Mouse (Mus musculus) kidney, embryonic 16.5 days (tissue): ENCODE data around the gene Prrt2. TPM values are rescaled to one million over a fixed set of nuclear protein-coding genes. Genes with fewer than 3 reads are reported as not detected.

ENCODE experiments used
- ATAC-seq: fragments of 200-750 bp; cut with Nextera tagmentation; 2 replicates; pipeline ENCODE4 v1.8.0; 2017; ENCODE audit warnings: moderate TSS enrichment; ENCODE audit not compliant: low FRiP score, low TSS enrichment
- H3K27ac ChIP-seq: fragments of 300-500 bp; sonication (generic); 2 replicates; pipeline ENCODE4 v1.5.1; 2014; ENCODE audit warnings: low read length
- H3K27me3 ChIP-seq: fragments of 300-500 bp; sonication (generic); 2 replicates; pipeline ENCODE4 v1.6.1; 2014; ENCODE audit warnings: low read length, control low read depth, mixed read lengths; ENCODE audit not compliant: insufficient read depth
- H3K36me3 ChIP-seq: fragments of 300-500 bp; sonication (generic); 2 replicates; pipeline ENCODE4 v1.6.1; 2014; ENCODE audit warnings: low read length, control low read depth, mixed read lengths; ENCODE audit not compliant: insufficient read depth
- H3K4me1 ChIP-seq: fragments of 300-500 bp; sonication (generic); 2 replicates; pipeline ENCODE4 v1.6.1; 2014; ENCODE audit warnings: low read length, control low read depth, mixed read lengths; ENCODE audit not compliant: insufficient read depth
- H3K4me2 ChIP-seq: fragments of 300-500 bp; sonication (generic); replicated peaks from 2 replicates; pipeline ENCODE4 v1.6.1; 2014; ENCODE audit warnings: low read depth, low read length
- H3K4me3 ChIP-seq: fragments of 300-500 bp; sonication (generic); 2 replicates; pipeline ENCODE4 v1.5.1; 2014; ENCODE audit warnings: mild to moderate bottlenecking, low read length
- H3K9ac ChIP-seq: fragments of 300-500 bp; sonication (generic); replicated peaks from 2 replicates; pipeline ENCODE4 v1.6.1; 2014; ENCODE audit warnings: low read length
- H3K9me3 ChIP-seq: fragments of 300-500 bp; sonication (generic); 2 replicates; pipeline ENCODE4 v1.6.1; 2016; ENCODE audit warnings: low read length, control low read depth
- WGBS: fragments of 180-500 bp; shearing (Covaris S2); extraction: QIAGEN DNeasy Blood & Tissue Kit; methylation state at CpG from one replicate; pipeline ENCODE4 v1.1.7; 2014; 5-methylcytosine and 5-hydroxymethylcytosine counted together
- polyA plus RNA-seq: library from polyadenylated mRNA; unstranded; fragments of >200 nt; fragmentation: Nextera tagmentation; extraction: Ambion mirVana; gene quantifications from 2 replicates; pipeline ENCODE4 v1.2.1, GENCODE M21; 2015

Prrt2 gene
- polyA plus RNA-seq, 1 experiment from 2014 or later = 6.0 TPM

GRCm38 (mm10) chr7:127007313-127008024 lies 13.5 kb downstream of the Prrt2 start:
- H3K27ac ChIP-seq = no peak overlapping the region
- H3K9me3 ChIP-seq = no peaks in the 10 kb centered on the region
- no peak for ATAC-seq
- H3K4me1 ChIP-seq = peaks cover 16% of the 10 kb centered on the region
- H3K4me3 ChIP-seq = no peak overlapping the region
- H3K9ac ChIP-seq = no peak overlapping the region
- H3K27me3 ChIP-seq = no peaks in the 10 kb centered on the region
- H3K4me2 ChIP-seq = no peak overlapping the region
- peaks cover 1% of the 10 kb centered on the region; the same call in 1 of the 2 replicates for H3K36me3 ChIP-seq
- 88% methylated on average over 6 of the region's 6 CpGs for WGBS

GRCm38 (mm10) chr7:127004122-127004875 lies 16.7 kb downstream of the Prrt2 start:
- H3K9ac ChIP-seq = no peak overlapping the region
- no peaks in the 10 kb centered on the region for H3K27me3 ChIP-seq
- no peak for ATAC-seq
- no peaks in the 10 kb centered on the region for H3K36me3 ChIP-seq
- H3K27ac ChIP-seq = no peak overlapping the region
- no peak overlapping the region for H3K4me3 ChIP-seq
- no peaks in the 10 kb centered on the region for H3K9me3 ChIP-seq
- WGBS = 79% methylated on average over 4 of the region's 4 CpGs
- no peak overlapping the region for H3K4me2 ChIP-seq
- H3K4me1 ChIP-seq = peaks cover 12% of the 10 kb centered on the region

- Histone ChIP-seq H3K27me3 (no peaks in the 10 kb centered on the region), H3K9me3 (no peaks in the 10 kb centered on the region), H3K9ac (no peak overlapping the region), H3K27ac (no peak overlapping the region), H3K4me3 (no peak overlapping the region), H3K4me1 (peaks cover 5% of the 10 kb centered on the region), H3K4me2 (no peak overlapping the region), H3K36me3 (no peaks in the 10 kb centered on the region)
- 85% methylated on average over 5 of the region's 5 CpGs for WGBS
- no peak for ATAC-seq
These were observed 17.4 kb downstream of the Prrt2 start for GRCm38 (mm10) chr7:127003620-127004019.

DNA sequence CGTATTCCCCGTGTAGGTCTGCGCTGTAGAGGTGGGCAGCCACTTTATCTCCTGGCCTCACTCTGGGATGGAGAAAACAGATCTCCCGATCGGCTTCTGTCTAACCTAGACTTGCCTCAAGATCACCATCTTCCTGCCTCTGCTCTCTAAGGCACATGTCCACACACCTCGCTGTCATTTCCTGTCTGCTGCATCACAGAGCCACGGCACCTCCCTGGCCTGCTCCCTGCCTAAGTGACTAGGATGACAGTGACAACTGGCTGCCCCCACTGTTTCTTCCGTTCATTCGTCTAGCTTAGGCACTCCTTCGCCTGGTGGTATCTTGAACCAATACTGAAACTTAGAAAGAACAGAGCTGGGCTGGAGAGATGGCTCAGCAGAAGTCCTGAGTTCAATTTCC lies 21.4 kb downstream of the Prrt2 start:
- no peak overlapping the region for H3K9ac ChIP-seq
- no peaks in the 10 kb centered on the region for H3K9me3 ChIP-seq
- H3K4me3 ChIP-seq = no peak overlapping the region
- no peak overlapping the region for H3K27ac ChIP-seq
- H3K36me3 ChIP-seq = 0 out of 2 replicates have a peak, but pooled peaks cover 7% of the 10 kb centered on the region
- H3K4me2 ChIP-seq = no peak overlapping the region
- no peak for ATAC-seq
- no peaks in the 10 kb centered on the region for H3K27me3 ChIP-seq
- WGBS = 76% methylated on average over 10 of the region's 10 CpGs
- no peaks in the 10 kb centered on the region for H3K4me1 ChIP-seq

DNA sequence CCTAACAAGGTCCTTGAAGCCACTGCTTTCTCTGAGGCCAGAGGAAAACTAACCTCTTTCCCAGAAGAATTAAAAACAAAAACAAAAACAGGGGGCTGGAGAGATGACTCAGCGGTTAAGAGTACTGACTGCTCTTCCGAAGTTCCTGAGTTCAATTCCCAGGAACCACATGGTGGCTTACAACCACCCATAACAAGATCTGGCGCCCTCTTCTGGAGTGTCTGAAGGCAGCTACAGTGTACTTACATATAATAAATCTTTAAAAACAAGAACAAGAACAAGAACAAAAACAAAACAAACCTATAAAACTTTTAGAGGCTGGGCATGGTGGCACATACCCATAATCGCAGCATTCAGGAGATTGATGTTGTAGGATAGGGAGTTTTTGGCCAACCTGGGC lies 24.6 kb downstream of the Prrt2 start:
- Histone ChIP-seq H3K4me1 (no peaks in the 10 kb centered on the region), H3K27ac (no peak overlapping the region), H3K36me3 (0 out of 2 replicates have a peak, but pooled peaks cover 7% of the 10 kb centered on the region), H3K4me3 (no peak overlapping the region), H3K9ac (no peak overlapping the region), H3K9me3 (no peaks in the 10 kb centered on the region), H3K4me2 (no peak overlapping the region), H3K27me3 (no peaks in the 10 kb centered on the region)
- no peak for ATAC-seq
- 80% methylated on average over 4 of the region's 4 CpGs for WGBS

DNA sequence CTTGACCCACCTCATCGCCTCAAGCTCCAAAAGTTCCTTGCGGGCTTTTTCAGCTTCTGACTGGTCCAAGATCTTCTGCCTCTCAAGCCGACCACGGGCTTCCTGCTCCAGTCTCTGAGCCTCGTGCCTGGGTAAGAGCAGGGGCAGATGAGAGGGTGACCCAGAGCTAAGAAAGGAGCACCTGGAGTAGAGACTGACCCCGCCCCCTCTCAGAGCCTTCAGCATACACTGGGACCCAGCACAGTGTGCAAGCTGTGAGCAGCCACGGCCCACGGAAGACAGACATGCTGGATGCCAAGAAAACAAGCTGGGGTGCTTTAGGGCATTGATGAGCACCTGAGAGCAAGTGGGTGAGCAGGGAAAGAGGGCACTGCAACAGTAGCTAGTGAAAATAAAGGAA lies 32.2 kb downstream of the Prrt2 start:
- H3K9ac ChIP-seq = no peak overlapping the region
- no peaks in the 10 kb centered on the region for H3K4me1 ChIP-seq
- H3K4me3 ChIP-seq = no peak overlapping the region
- no peak overlapping the region for H3K4me2 ChIP-seq
- no peaks in the 10 kb centered on the region for H3K9me3 ChIP-seq
- H3K27ac ChIP-seq = no peak overlapping the region
- no peaks in the 10 kb centered on the region for H3K27me3 ChIP-seq
- H3K36me3 ChIP-seq = no peaks in the 10 kb centered on the region
- WGBS = 74% methylated on average over 8 of the region's 8 CpGs
- no peak for ATAC-seq

DNA sequence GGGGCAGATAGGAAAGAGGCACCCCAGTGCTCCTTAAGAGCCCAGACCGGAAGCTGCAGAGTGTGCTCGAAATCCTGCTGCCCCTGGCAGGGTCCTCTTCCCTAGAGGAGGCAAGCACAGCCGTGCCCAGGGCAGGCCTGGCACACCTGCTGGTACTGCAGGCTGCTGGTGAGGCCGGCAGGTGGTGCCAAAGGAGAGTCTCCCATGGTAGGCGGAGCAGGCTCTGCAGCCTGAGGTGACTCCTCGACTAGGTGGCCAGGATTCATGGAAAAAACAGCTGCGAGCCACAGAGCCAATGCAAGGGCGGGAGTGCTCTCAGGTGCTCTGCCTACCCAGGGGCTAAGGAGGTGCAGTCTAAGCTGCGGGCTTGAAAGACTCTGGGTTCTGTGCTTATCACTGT lies 34.7 kb downstream of the Prrt2 start:
- Histone ChIP-seq H3K4me3 (no peak overlapping the region), H3K9ac (no peak overlapping the region), H3K36me3 (peaks cover 2% of the 10 kb centered on the region; the same call in 1 of the 2 replicates), H3K9me3 (no peaks in the 10 kb centered on the region), H3K27me3 (no peaks in the 10 kb centered on the region), H3K4me2 (no peak overlapping the region), H3K27ac (no peak overlapping the region), H3K4me1 (no peaks in the 10 kb centered on the region)
- peak; percentile 62 for ATAC-seq
- WGBS = 45% methylated on average over 9 of the region's 9 CpGs

- H3K27me3 ChIP-seq = no peaks in the 10 kb centered on the region
- ATAC-seq = no peak
- H3K4me3 ChIP-seq = no peak overlapping the region
- no peak overlapping the region for H3K9ac ChIP-seq
- H3K27ac ChIP-seq = no peak overlapping the region
- H3K36me3 ChIP-seq = peaks cover 10% of the 10 kb centered on the region; the same call in 1 of the 2 replicates
- H3K4me2 ChIP-seq = no peak overlapping the region
- no peaks in the 10 kb centered on the region for H3K9me3 ChIP-seq
- 26% methylated on average over 10 of the region's 10 CpGs for WGBS
- no peaks in the 10 kb centered on the region for H3K4me1 ChIP-seq
These were observed 36.2 kb downstream of the Prrt2 start for GRCm38 (mm10) chr7:126984667-126985444.

DNA sequence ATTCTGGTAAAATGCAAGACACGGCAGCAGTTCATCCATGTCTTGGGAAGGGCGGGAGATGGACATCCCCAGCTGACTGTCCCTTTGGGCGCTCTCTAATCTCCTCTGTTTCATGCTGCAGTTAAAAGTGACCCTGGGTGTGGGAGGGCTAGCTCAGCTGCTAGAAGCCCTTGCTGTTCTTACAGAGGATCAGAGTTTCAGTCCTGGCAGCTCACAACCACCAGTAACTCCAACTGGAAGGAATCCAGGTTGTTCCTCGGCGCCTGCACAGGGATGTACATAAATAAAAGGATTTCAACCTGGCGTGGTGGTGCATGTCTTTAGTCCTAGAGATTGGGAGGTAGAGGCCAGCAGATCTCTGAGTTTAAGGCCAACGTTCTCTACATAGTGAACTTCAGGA lies 37.9 kb downstream of the Prrt2 start:
- H3K27ac ChIP-seq = no peak overlapping the region
- H3K9me3 ChIP-seq = no peaks in the 10 kb centered on the region
- H3K4me3 ChIP-seq = no peak overlapping the region
- H3K36me3 ChIP-seq = peaks cover 27% of the 10 kb centered on the region
- WGBS = 68% methylated on average over 7 of the region's 7 CpGs
- no peak overlapping the region for H3K4me2 ChIP-seq
- H3K27me3 ChIP-seq = no peaks in the 10 kb centered on the region
- no peaks in the 10 kb centered on the region for H3K4me1 ChIP-seq
- no peak overlapping the region for H3K9ac ChIP-seq
- no peak for ATAC-seq
